Mouse (Mus musculus): ENCODE results near the gene Rps12-ps3. TPM values are rescaled to one million over a fixed set of nuclear protein-coding genes. Genes with fewer than 3 reads are reported as not detected.

Gene Rps12-ps3
- polyA plus RNA-seq, 1 experiment from 2014 or later, result 11.3 TPM

DNA sequence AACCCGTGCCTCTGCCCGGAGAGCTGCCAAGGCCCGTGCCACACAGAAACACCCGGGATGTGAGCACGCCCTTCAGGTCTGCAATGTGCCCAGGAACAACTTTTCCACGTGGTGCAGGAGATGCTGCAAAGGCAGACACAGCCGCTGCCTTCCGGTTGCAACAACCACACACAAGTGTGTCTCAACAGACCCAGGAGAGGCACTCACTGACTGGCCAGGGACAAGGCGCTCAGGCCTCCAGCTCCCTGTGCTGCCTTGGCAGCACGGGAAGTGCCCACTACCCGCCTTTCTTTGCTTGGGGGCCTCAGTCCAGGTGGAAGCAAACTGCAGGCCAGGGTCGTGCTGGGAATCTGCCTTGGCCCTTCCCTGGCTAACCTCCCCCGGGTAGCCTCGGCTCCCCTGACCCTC, 22.2 kb downstream of the Rps12-ps3 start:
- Histone ChIP-seq H3K36me3 (ENCODE audit: inconsistent target) (no peaks in the 10 kb centered on the region), H3K4me3 (ENCODE audit: inconsistent target) (peak overlapping the region; percentile 53), H3K27ac (no peak overlapping the region), H3K79me2 (ENCODE audit: inconsistent target) (peaks cover 56% of the 10 kb centered on the region)
- under 1% methylated on average over 14 of the region's 14 CpGs for WGBS (ENCODE audit: missing documents)

DNA sequence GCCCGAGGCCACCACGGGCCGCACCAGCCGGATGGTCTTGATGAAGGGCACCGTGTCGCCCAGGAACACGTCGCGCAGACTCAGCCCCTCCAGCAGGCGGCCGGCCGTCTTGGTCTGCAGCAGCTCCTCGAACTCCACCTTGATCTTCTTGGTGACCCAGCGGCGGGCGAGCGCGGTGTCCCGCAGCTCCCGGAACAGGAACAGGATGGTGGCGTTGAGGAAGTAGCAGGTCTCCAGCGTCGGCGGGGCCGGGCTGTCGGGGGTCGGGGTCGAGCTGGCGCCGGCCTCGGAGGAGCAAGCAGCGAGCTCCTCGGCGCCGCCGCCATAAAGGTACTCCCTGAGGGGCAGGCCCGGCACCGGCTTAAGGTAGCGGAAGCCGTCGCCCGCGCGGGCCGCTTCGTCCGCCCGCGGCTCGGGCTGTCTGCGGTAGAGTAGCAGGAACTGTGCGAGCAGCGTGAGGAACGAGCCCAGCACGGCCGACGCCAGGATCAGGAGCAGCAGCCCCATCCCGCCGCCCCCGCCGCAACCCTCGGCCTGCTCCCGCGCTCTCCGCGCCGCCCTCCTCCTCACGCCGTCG, 23.1 kb downstream of the Rps12-ps3 start:
- Histone ChIP-seq H3K79me2 (ENCODE audit: inconsistent target) (peaks cover 47% of the 10 kb centered on the region), H3K4me3 (ENCODE audit: inconsistent target) (peak overlapping the region; percentile 53), H3K27ac (no peak overlapping the region), H3K36me3 (ENCODE audit: inconsistent target) (no peaks in the 10 kb centered on the region)
- WGBS (ENCODE audit: missing documents), result under 1% methylated on average over 49 of the region's 70 CpGs

DNA sequence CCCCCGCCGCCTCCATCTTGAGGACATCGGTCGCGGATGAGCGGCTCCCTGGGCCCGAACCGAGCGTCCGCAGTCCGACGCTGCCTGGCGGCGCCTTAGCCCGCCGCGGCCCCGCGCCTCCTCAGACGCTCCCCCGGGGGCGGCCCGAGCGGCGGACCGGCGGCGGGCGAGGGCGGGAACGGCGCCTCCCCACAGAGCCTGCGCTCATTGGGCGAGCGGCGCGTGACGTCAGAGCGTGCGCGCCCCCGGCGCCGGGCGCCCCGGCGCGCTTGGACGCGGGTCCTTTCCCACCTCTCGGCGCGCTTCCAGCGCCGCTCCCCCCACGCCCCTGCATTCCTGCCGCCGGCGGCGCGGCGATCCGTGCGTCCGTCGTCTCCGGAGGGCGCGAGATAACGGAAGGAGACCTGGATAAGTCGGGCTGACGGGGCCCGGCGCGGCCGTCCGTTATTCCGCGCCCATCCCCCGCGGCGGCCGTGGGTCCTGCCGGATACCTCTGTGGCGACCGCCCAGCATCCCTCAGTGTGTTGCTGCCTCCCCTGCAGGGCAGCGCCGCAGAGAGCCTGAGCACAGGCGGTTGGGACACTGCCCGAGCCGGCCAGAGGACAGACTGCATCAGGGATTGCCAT, 23.7 kb downstream of the Rps12-ps3 start, which contains the start of gene Pdzd8:
Pdzd8 (minus strand) TSS at position 123 of the 626 bp plus-strand sequence.
- Histone ChIP-seq H3K27ac (no peak within 1 kb of the TSS), H3K36me3 (ENCODE audit: inconsistent target) (no peaks in the 10 kb centered on the region), H3K79me2 (ENCODE audit: inconsistent target) (peaks cover 41% of the 10 kb centered on the region), H3K4me3 (ENCODE audit: inconsistent target) (peak within 1 kb of the TSS; percentile 53)
- under 1% methylated on average over 49 of the region's 91 CpGs for WGBS (ENCODE audit: missing documents)

DNA sequence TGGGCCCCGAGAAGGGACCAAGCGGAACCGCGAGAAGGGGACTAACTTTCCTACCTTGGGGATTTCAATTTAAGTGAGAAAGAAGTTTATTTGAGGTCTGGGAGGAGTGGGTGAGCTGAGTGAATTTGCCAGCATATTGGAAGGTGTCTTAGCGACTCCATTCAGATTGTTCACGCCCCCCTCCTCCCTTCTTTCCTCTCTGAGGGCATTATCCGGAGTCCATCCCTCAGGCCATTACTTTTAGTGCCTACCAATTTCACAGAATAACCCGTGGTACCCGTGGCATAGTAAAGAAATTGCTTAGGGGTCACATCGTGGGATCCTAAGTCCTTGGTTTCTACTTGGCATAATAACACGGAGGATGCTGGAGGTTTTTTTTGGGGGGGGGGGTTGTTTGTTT, 24.2 kb downstream of the Rps12-ps3 start:
- 16% methylated on average over 11 of the region's 11 CpGs for WGBS (ENCODE audit: missing documents)
- no peaks in the 10 kb centered on the region for H3K36me3 ChIP-seq (ENCODE audit: inconsistent target)
- no peak overlapping the region for H3K27ac ChIP-seq
- H3K79me2 ChIP-seq (ENCODE audit: inconsistent target), result peaks cover 36% of the 10 kb centered on the region
- H3K4me3 ChIP-seq (ENCODE audit: inconsistent target), result peak overlapping the region; percentile 42

DNA sequence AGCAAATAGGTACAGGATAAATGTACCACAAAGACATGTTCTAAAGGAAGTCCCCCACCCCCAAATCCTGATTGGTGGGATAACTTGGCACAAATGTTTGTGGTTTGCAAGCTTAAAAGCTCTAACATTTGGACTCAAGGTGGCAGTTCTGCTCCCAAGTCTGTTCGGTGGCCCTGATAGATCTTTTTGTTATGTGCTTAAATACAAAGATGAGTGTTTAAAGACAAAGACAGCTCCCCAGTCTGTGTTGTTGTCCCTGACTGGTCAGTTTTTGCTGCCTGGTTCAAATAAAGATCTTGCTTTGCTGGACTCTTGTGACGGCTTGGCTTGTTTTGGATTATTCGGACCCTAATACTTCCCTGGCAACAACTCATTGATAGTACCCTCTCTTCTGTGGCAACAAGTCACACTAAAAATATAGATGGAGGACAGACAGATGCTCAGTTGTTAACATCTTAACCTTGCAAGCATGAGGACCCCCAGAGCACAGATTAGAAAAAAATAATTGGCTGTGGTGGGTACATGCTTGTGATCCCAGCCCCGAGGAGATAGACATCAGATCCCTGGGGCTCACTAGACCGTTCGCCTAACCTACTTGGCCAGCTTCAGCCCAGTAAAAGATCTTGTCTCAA, 27.4 kb downstream of the Rps12-ps3 start:
- H3K27ac ChIP-seq, result no peak overlapping the region
- WGBS (ENCODE audit: missing documents), result 91% methylated on average over 6 of the region's 6 CpGs
- no peaks in the 10 kb centered on the region for H3K36me3 ChIP-seq (ENCODE audit: inconsistent target)
- H3K4me3 ChIP-seq (ENCODE audit: inconsistent target), result no peak overlapping the region
- peaks cover 5% of the 10 kb centered on the region for H3K79me2 ChIP-seq (ENCODE audit: inconsistent target)

DNA sequence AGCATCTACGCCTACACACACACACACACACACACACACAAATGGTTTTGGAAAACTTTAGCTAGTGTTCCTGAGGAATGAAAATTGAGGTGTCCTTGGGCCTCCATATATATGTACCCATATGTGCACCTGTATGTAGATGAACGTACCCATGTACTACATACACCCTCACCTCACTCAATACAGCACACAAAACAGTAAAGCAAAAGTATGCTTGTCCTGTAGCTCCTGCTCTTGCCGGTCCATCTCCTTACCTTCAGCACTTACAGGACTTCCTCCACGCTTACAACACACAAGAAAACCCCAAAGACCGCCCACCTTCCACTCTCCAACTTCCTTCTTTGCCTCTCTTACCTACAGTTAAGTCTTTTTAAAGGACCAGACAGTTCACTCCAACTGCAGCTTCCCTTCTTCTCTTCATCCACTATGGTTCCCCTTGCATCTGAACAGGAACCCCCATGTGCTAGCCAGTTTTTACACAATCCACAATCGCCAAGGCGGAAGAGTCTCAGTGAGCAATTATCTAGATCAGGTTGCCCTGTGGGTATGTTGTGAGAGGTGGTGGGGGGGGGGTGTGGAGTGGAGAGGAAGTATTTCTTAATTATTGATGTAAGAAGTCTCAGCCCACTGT, 28.3 kb downstream of the Rps12-ps3 start:
- no peak overlapping the region for H3K4me3 ChIP-seq (ENCODE audit: inconsistent target)
- H3K79me2 ChIP-seq (ENCODE audit: inconsistent target), result no peaks in the 10 kb centered on the region
- no peak overlapping the region for H3K27ac ChIP-seq
- WGBS (ENCODE audit: missing documents), result 23% methylated on average over 7 of the region's 7 CpGs
- no peaks in the 10 kb centered on the region for H3K36me3 ChIP-seq (ENCODE audit: inconsistent target)

DNA sequence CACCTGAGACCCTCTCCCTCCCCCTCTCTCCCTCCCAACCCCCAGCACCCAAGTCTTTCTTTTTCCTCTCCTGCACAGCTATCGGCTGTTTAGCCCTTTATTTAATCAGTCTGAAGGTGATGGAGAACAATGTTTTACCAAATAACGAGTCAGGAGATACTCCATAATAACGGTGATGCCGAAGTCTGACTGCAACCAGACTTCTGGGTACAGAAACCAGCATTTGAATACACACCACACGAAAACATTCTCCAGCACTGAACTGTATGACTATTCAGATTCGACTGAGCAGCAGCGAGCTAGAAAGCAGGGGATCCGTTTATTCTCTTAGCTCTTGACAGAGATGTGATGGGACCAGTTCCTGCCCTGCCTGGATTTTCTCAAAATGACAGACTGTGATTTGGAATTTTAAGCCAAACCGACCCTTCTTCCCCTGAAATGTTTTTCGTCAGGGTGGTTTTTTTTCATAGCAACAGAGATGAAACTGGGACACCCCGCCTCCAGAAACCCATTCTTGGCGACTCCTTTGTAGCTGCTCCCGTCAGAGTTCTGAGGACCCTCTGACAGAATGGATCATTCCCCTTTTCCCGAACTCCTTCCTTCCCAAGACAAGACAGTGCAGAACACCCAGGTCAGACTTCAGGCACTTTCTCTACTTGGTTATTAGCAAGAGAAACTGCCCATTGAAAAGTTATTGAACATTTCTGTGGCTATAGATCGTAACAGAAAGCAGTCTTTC, 29.2 kb downstream of the Rps12-ps3 start:
- Histone ChIP-seq H3K27ac (no peak overlapping the region), H3K79me2 (ENCODE audit: inconsistent target) (no peaks in the 10 kb centered on the region), H3K4me3 (ENCODE audit: inconsistent target) (no peak overlapping the region), H3K36me3 (ENCODE audit: inconsistent target) (no peaks in the 10 kb centered on the region)
- whole genome bisulfite sequencing (ENCODE audit: missing documents), result 82% methylated on average over 15 of the region's 15 CpGs

DNA sequence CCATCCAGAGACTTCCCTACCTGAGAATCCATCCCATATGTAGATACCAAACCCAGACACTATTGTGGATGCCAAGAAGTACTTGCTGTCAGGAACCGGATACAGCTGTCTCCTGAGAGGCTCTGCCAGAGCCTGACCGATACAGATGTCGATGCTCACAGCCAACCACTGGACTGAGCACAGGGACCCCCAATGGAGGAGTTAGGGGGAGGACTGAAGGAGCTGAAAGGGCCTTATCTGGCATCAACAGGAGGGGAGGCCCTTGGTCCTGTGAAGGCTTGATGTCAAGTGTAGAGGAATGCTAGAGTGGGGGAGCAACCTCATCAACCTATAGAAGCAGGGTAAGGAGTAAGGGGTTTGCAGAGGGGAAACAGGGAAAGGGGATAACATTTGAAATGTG, 30.7 kb downstream of the Rps12-ps3 start:
- Histone ChIP-seq H3K79me2 (ENCODE audit: inconsistent target) (no peaks in the 10 kb centered on the region), H3K4me3 (ENCODE audit: inconsistent target) (no peak overlapping the region), H3K36me3 (ENCODE audit: inconsistent target) (no peaks in the 10 kb centered on the region), H3K27ac (no peak overlapping the region)
- WGBS (ENCODE audit: missing documents), result 69% methylated on average over 3 of the region's 3 CpGs

DNA sequence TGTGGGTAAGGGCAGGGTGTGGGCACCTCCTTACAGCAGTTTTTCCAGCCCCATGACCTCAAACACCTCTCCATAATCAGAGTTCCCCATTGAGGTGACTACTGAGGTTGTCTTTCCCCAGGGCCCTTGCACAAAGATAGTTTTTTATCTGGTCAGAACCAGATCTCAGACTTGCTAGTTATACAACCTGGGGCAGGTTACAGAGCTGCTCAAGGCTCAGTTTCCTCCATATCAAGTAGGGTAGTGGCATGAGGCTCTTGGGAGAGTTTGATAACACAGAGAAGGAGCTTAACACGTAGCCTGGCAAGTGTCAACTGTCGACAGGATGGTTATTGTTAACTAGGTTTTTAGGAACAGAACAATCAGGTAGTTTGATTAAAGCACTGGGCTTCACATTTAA, 32.8 kb downstream of the Rps12-ps3 start:
- no peaks in the 10 kb centered on the region for H3K79me2 ChIP-seq (ENCODE audit: inconsistent target)
- no peak overlapping the region for H3K27ac ChIP-seq
- no peak overlapping the region for H3K4me3 ChIP-seq (ENCODE audit: inconsistent target)
- H3K36me3 ChIP-seq (ENCODE audit: inconsistent target), result no peaks in the 10 kb centered on the region
- 88% methylated on average over 2 of the region's 2 CpGs for WGBS (ENCODE audit: missing documents)

DNA sequence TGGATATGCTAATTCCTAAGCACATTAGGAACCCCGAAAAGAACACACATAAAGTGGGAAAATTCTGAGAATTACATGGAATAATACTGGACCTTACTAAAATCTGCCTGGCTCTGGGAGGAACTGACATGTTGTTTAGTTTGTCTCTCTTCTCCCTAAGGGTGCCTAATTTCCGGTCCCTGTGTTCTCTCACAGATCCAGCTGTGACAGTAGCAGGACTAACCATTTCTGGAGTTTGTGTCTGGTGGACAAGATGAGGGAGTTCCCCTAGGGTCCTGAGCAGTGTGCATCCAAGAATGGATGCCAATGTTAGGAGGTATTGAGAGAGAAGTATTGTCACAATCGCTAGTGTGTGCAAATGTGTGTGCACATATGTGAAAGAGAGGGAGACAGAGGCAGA, 34.3 kb downstream of the Rps12-ps3 start:
- Histone ChIP-seq H3K36me3 (ENCODE audit: inconsistent target) (no peaks in the 10 kb centered on the region), H3K27ac (no peak overlapping the region), H3K79me2 (ENCODE audit: inconsistent target) (no peaks in the 10 kb centered on the region), H3K4me3 (ENCODE audit: inconsistent target) (no peak overlapping the region)
- WGBS (ENCODE audit: missing documents), result 93% methylated on average over 3 of the region's 3 CpGs

DNA sequence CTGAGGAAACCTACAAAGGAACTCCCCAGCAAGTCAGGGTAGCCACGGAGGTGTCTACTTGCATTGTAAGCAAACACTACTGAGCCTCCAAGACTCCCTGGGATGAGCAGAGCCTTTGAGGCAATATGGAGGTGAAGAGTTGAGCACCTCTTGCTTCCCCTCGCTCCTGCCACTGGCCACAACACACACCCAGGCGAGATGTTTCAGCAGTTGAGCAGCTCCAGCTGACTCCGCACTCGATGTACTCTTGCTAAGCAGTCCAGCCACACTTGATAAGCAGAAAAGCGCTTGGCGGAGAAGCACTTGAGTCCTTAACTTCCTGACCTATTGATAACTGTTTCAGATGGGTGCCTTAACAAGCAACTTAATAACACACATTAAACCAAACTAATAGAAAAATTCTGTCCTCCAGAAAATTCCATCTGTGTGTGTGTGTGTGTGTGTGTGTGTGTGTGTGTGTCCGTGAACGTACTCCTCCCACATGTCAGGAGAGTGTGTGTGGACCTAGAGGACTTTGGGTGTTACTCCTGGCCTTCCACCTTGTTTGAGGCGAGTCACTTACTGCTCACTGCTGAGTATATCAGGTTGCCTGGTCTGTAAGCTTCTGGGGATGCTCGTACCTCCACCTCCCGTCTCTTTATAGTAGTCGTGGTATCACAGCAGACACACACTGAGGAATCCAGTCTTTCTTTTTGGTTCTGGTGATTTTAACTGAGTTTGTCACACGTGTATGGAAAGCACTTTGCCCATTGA, 34.9 kb downstream of the Rps12-ps3 start:
- Histone ChIP-seq H3K4me3 (ENCODE audit: inconsistent target) (no peak overlapping the region), H3K27ac (no peak overlapping the region)
- 90% methylated on average over 12 of the region's 14 CpGs for WGBS (ENCODE audit: missing documents)

DNA sequence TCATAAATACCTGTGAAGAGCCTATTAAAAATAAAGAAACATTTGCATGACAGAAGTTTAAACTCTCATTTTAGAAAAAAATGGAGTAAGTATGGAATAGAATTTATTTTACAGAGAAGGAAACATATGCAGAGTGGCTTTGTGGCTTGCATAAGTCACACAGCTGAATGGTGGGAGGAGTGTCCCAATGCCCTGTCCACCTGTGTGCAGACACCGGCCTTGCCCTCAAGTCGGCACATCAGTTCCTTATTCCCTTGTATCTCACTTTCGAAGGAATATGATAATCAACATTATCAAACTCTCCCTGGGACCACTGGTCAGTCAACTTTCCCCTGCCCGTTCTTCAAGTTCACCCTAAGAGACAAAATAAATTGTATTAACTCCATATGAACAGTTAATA, 35.8 kb downstream of the Rps12-ps3 start:
- Histone ChIP-seq H3K79me2 (ENCODE audit: inconsistent target) (no peaks in the 10 kb centered on the region), H3K27ac (no peak overlapping the region), H3K36me3 (ENCODE audit: inconsistent target) (no peaks in the 10 kb centered on the region), H3K4me3 (ENCODE audit: inconsistent target) (no peak overlapping the region)
- 81% methylated on average over 4 of the region's 4 CpGs for WGBS (ENCODE audit: missing documents)

More for the DNA sequence above, 34.9 kb downstream of the Rps12-ps3 start:
- H3K36me3 ChIP-seq (ENCODE audit: inconsistent target), result no peaks in the 10 kb centered on the region
- no peaks in the 10 kb centered on the region for H3K79me2 ChIP-seq (ENCODE audit: inconsistent target)

DNA sequence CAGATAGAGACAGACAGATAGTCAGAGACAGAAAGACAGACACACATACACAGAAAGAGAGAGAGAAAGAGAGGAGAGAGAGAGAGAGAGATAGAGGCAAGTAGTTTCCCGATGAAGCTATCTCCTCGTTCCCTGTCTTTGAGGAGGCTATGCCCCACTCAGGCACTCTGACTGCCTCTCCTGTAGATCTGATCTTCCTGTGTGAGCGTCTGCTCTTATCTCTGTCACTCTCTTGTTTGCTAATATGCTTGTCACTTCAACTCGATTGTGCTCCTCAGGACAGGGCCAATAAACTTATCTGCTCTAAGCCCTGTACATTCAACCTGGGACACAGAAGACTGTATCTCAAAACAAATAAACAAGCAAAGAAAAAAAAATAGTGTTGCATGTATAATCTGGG, 37.1 kb downstream of the Rps12-ps3 start:
- H3K79me2 ChIP-seq (ENCODE audit: inconsistent target), result no peaks in the 10 kb centered on the region
- no peak overlapping the region for H3K27ac ChIP-seq
- no peaks in the 10 kb centered on the region for H3K36me3 ChIP-seq (ENCODE audit: inconsistent target)
- 74% methylated on average over 4 of the region's 4 CpGs for WGBS (ENCODE audit: missing documents)
- H3K4me3 ChIP-seq (ENCODE audit: inconsistent target), result no peak overlapping the region

DNA sequence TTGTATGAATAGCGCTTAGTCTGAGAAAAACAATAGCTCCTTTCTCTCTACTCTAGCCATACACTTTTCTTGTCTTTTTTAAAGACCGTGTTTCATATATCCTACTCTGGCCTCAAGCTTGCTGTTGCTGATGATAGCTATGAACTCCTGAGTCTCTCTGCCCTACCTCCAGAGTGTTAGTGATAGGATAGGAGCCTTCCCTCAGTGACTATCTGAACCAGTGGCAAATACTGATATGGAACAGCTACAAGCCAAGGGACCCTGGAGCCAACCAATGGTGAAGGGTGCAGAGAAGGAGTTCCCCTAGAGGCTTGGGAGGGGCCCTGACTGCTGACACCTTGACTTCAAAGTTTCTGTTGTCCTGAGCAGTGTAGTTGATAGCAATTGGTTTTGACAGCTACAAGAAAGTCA, 38.4 kb downstream of the Rps12-ps3 start:
- WGBS (ENCODE audit: missing documents), result 86% methylated on average over 2 of the region's 2 CpGs
- Histone ChIP-seq H3K4me3 (ENCODE audit: inconsistent target) (no peak overlapping the region), H3K36me3 (ENCODE audit: inconsistent target) (no peaks in the 10 kb centered on the region), H3K79me2 (ENCODE audit: inconsistent target) (no peaks in the 10 kb centered on the region), H3K27ac (no peak overlapping the region)
